Mouse (Mus musculus): ENCODE measurements around the gene Gm8094.
"Not testable (repeated sequence)": the region's sequence is repeated elsewhere in the genome, so short reads cannot be mapped to it uniquely, and the experiment has no call there.

Gm8094 gene

DNA sequence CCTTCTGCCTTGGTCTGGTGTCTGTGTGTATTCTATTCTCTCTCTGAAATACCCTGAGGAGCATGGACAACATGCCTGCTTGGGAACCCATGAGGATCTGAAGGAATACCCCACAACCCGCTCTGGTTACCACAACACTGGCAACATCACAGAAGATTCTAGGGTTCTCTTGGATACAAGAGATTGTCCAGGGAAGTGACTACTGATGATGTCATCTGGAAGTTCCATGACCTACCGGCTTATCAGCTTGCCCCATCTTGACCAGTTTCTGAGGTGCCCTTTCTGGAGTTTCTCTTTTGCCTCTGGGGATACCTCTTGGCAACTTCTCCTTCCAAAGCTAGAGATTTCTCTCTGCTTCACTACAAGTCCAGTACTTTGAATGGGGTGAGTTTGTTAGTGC lies at the start of gene Gm8094:
Gene Gm8094 (minus strand): TSS at position 101 of the 400 bp plus-strand sequence.
- not testable (repeated sequence) for DNase-seq (ENCODE audit: extremely low read depth, insufficient read length, low spot score)

GRCm38 (mm10) chr14:43119673-43120072 lies 43.2 kb upstream of the Gm8094 start:
- DNase-seq (ENCODE audit: extremely low read depth, insufficient read length, low spot score), result not testable (repeated sequence)

DNA sequence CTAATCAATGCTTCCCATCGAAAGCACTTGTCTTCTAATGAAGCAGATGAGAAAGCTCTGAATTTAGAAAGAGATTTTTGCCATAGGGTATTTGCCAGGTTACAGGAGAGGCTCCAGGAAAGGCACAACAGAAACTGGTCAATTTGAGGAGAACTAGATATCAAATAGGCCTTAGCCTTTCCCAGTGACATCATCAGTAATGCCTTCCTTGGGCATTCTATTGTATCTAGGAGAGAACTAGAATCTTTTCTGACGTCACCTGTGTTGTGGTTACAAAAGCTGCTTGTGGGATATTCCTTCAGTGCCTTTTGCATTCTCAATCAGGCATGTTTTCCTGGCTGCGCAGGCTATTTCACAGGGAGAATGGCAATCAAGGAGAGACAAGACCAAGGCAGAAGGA lies 23.9 kb upstream of the Gm8094 start, which contains the start of gene Gm8104:
Gene Gm8104 (plus strand): TSS at position 301 of the 400 bp plus-strand sequence.
- DNase-seq (ENCODE audit: extremely low read depth, insufficient read length, low spot score), result not testable (repeated sequence)

- not testable (repeated sequence) for DNase-seq (ENCODE audit: extremely low read depth, insufficient read length, low spot score)
Measured at GRCm38 (mm10) chr14:43089103-43089919, 12.9 kb upstream of the Gm8094 start.

- not testable (repeated sequence) for DNase-seq (ENCODE audit: extremely low read depth, insufficient read length, low spot score)
Measured at GRCm38 (mm10) chr14:43084936-43085730, 8.7 kb upstream of the Gm8094 start.

- DNase-seq (ENCODE audit: extremely low read depth, insufficient read length, low spot score), result not testable (repeated sequence)
Measured at GRCm38 (mm10) chr14:43060179-43060578, 16.3 kb downstream of the Gm8094 start.

GRCm38 (mm10) chr14:43058063-43058462 lies 18.4 kb downstream of the Gm8094 start:
- DNase-seq (ENCODE audit: extremely low read depth, insufficient read length, low spot score), result not testable (repeated sequence)

Data from 3134 (cell line).